Mouse (Mus musculus) heart, adult 2 months (tissue): ENCODE measurements around the gene Wdr25.

Experiments
- CTCF ChIP-seq: fragments of 200-600 bp; IDR thresholded peaks from 2 replicates; pipeline ENCODE4 v1.8.1; 2022; ENCODE audit warnings: antibody characterized with exemption, mild to moderate bottlenecking, moderate library complexity
- POLR2A ChIP-seq: fragments of 200-500 bp; IDR thresholded peaks from 2 replicates; pipeline ENCODE4 v1.6.1; 2011; ENCODE audit warnings: mild to moderate bottlenecking, low read depth, low read length, control low read depth; ENCODE audit not compliant: insufficient read depth

- no peak for TF ChIP-seq CTCF
- no peak for TF ChIP-seq POLR2A
Observed at GRCm38 (mm10) chr12:108887077-108887476, 6.4 kb upstream of the Wdr25 start.
